20 mouse cellular contexts compared by ENCODE assay signal in the genomic region with DNA sequence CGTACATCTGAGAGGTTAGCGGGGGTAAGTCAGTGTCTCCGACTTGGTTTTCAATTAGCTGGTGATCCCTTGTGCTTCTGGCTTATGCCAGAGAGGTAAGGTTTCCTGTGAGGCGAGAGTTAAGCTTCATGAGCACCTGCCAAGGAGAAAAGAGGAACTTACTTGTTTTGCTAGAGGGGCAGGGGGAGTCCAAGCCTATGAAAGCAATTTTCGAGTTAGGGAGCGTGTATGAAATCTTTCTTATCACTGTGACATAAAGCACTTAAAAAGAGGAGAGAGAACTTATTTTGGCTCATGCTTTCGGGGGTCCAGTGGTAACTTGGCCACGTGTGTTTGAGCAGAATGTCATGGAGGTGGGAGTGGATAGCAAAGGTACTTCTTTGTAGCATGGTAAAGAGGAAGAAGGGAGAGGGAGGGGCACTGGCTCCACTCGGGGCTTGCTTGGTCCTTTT.
A peak's percentile ranks its signal among the peaks of the same experiment; 100 is the strongest.
DNase-seq lines count a peak whose midpoint lies in the region; ATAC-seq and TF ChIP-seq lines count a peak whose summit lies in the region.
"Had no signal": no experiment of that assay in that cellular context is flagged by ENCODE, and none has a peak within 500 bp of the region (broad histone marks: within the 10 kb centered on the region; RNA-seq: fewer than 3 reads in every experiment).

No protein-coding gene starts in this region.

- WGBS in bone marrow, adult 2 months = 2% methylated on average over 9 of the region's 9 CpGs
- WGBS in limb, embryonic 13.5 days = 41% methylated on average over 9 of the region's 9 CpGs
- 46% methylated on average over 9 of the region's 9 CpGs for WGBS in kidney, embryonic 15.5 days

- TF ChIP-seq POLR2A in bone marrow, adult 2 months (IDR thresholded peaks at IDR 0.05; ENCODE audit: borderline replicate concordance, control insufficient read depth, low read depth, low read length) = no peak

- DNase-seq in spleen, adult 12 weeks (ENCODE audit: low spot score) = peak; percentile 16
- DNase-seq in spleen, postnatal 4 days (ENCODE audit: low spot score in 2 of 2) = no peak
- DNase-seq in spleen, postnatal 10 days (ENCODE audit: low spot score in 2 of 2) = peak; percentile 8 to 21
- no peak for DNase-seq in cerebellum, postnatal 4 days (ENCODE audit: low spot score in 2 of 2)
- no peak for DNase-seq in c-Kit-positive CD71-positive TER-119-positive erythroid progenitor cells, embryonic 14.5 days (ENCODE audit: low spot score)
- DNase-seq: adrenal gland, adult 2 months; cerebellum, adult 2 months; heart, adult 18-20 months; kidney, postnatal 14 days; layer of hippocampus, adult 9-11 months; lung, adult 18-20 months had no signal

- no peak; the same call in 1 of the 2 replicates for ATAC-seq in limb, embryonic 13.5 days (ENCODE audit: low FRiP score, low read depth)
- ATAC-seq in kidney, embryonic 15.5 days (replicated peaks; ENCODE audit: low FRiP score) = no peak
- ATAC-seq: forebrain, embryonic 14.5 days; intestine, postnatal 0 days had no signal

- H3K9ac ChIP-seq in limb, embryonic 13.5 days = no peak overlapping the region
- no peak overlapping the region for H3K9ac ChIP-seq in kidney, embryonic 15.5 days
- H3K9ac ChIP-seq: heart, embryonic 15.5 days; hindbrain, embryonic 14.5 days; neural tube, embryonic 12.5 days had no signal

- H3K36me3 ChIP-seq in limb, embryonic 13.5 days = no peaks in the 10 kb centered on the region
- no peaks in the 10 kb centered on the region for H3K36me3 ChIP-seq in kidney, embryonic 15.5 days
- H3K36me3 ChIP-seq: heart, embryonic 15.5 days; neural tube, embryonic 12.5 days had no signal

- TF ChIP-seq CTCF in bone marrow, adult 2 months (IDR thresholded peaks at IDR 0.05; ENCODE audit: control insufficient read depth, insufficient read depth, low read length) = no peak

- no peak overlapping the region for H3K4me3 ChIP-seq in bone marrow, adult 2 months (replicated peaks; ENCODE audit: control insufficient read depth, low read depth, low read length)
- H3K4me3 ChIP-seq in limb, embryonic 13.5 days = no peak overlapping the region
- H3K4me3 ChIP-seq in kidney, embryonic 15.5 days (replicated peaks) = no peak overlapping the region
- H3K4me3 ChIP-seq: heart, embryonic 15.5 days; neural tube, embryonic 12.5 days had no signal

- H3K27ac ChIP-seq in bone marrow, adult 2 months (ENCODE audit: control insufficient read depth, insufficient read depth, low read depth, low read length, poor library complexity) = peak overlapping the region; percentile 42; the same call in 1 of the 2 replicates
- peak overlapping the region; percentile 52; the same call in 1 of the 2 replicates for H3K27ac ChIP-seq in limb, embryonic 13.5 days
- no peak overlapping the region for H3K27ac ChIP-seq in kidney, embryonic 15.5 days
- H3K27ac ChIP-seq: heart, embryonic 15.5 days; hindbrain, embryonic 14.5 days; macrophage; neural tube, embryonic 12.5 days had no signal

- H3K27me3 ChIP-seq in limb, embryonic 13.5 days = peaks cover 4% of the 10 kb centered on the region; the same call in 1 of the 2 replicates
- no peaks in the 10 kb centered on the region for H3K27me3 ChIP-seq in kidney, embryonic 15.5 days
- H3K27me3 ChIP-seq: heart, embryonic 15.5 days; neural tube, embryonic 12.5 days had no signal

- H3K4me2 ChIP-seq in limb, embryonic 13.5 days (replicated peaks) = peak overlapping the region; percentile 40
- H3K4me2 ChIP-seq in kidney, embryonic 15.5 days = no peak overlapping the region
- H3K4me2 ChIP-seq: heart, embryonic 15.5 days; hindbrain, embryonic 14.5 days; neural tube, embryonic 12.5 days had no signal

- no peaks in the 10 kb centered on the region for H3K9me3 ChIP-seq in limb, embryonic 13.5 days
- no peaks in the 10 kb centered on the region for H3K9me3 ChIP-seq in kidney, embryonic 15.5 days (replicated peaks)
- H3K9me3 ChIP-seq: heart, embryonic 15.5 days; neural tube, embryonic 12.5 days had no signal

- peaks cover 9% of the 10 kb centered on the region for H3K4me1 ChIP-seq in bone marrow, adult 2 months (ENCODE audit: control insufficient read depth, insufficient read depth, low read length)
- peaks cover 39% of the 10 kb centered on the region for H3K4me1 ChIP-seq in limb, embryonic 13.5 days
- peaks cover 10% of the 10 kb centered on the region; the same call in 1 of the 2 replicates for H3K4me1 ChIP-seq in kidney, embryonic 15.5 days
- H3K4me1 ChIP-seq: heart, embryonic 15.5 days; neural tube, embryonic 12.5 days had no signal

Comparison
In these comparisons a context has a peak if more than half of its experiments do, and no peak if none do; other contexts are left out.
1. DNase-seq: peak in spleen, adult 12 weeks (single experiment) and spleen, postnatal 10 days (2 of 2); none in spleen, postnatal 4 days (0 of 2), cerebellum, postnatal 4 days (0 of 2) and c-Kit-positive CD71-positive TER-119-positive erythroid progenitor cells, embryonic 14.5 days (single experiment).